Mouse (Mus musculus) lung, postnatal 10 days (tissue): ENCODE measurements around the gene Lenep.

Experiments used
- DNase-seq: peaks from one replicate; pipeline ENCODE4 v3.0.0; 2021

Lenep gene

DNA sequence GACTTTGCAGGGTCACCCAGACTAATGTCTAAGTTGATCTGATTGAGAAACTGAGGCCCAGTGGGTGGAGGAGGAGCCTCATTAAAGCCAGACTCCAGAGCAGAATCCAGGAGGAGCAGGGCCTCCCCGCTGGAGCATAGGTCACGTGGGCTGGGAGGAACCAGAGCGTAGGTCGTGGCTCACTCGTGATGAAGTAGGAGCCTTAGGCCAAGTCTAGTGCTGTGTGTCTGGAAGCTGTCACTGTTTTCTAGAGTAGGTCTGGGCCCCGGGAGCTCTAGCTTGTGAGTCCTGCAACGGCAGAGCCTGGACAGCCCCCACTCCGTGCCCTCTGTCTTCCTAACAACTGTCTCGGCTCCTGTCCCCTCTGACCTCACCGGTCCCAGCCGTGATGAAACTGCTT, 35.3 kb downstream of the Lenep start:
- DNase-seq: no peak

DNA sequence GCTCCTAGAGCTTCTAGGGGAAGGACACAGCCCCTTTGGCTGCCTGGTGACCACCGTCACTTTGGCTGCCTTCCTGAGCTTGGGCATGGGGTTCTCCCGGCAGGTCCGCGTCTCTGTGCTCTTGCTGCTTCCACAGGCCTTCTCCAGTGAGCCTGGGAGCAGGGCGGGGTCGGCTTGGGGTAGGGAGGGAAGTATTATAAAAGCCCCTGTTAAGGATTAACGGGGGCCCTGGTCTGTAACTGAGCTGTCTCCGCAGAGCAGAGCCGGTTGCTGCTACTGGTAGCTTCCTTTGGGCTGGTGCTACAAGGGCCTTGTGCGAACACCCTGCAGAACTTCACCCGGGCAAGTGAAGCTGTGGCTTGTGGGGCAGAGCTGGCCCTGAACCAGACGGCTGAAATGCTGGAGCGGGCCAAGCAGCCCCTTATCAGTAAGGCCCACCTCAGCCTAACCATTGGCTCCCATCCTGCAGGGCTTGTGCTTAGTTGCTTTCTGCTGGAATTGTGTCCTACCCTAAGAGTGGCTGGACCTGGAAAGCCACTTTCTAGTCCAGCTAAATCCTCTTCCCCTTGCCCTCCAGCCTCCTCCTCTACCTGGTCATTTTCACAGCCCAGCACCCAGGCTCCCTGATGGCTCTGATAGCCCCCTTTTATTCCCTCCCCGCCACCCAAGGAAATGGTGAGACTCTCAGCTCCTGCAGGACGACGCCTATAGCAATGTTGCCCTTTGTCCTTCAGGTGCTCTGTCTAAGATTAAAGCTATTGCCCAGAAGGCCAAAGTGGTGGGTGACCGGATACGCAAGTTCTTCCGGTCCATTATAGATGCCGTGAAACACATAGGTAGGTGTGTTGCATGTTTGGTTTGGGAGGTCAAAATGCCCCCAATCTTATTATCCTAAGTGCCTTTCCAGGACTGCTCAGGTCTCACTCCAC, 36.8 kb downstream of the Lenep start:
- no peak for DNase-seq

DNA sequence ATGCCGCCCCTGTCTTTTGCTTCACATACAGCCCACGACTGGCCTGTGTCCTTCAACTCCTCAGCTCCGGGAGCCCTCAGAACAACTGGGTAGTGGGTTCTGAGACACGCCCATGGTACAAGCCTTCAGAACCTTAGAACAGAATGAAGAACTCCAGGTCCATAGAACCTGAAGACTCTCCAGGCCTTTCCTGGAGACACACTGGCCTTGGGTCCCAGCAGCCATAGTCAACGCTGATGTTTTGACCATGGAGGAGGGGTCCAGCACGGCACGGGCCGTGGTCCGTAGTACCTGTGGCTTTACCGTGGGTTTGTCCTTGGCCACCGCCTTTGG, 37.5 kb downstream of the Lenep start, which contains the start of gene Dcst1:
Dcst1 (minus strand) TSS at position 101 of the 333 bp plus-strand sequence.
- no peak for DNase-seq

DNA sequence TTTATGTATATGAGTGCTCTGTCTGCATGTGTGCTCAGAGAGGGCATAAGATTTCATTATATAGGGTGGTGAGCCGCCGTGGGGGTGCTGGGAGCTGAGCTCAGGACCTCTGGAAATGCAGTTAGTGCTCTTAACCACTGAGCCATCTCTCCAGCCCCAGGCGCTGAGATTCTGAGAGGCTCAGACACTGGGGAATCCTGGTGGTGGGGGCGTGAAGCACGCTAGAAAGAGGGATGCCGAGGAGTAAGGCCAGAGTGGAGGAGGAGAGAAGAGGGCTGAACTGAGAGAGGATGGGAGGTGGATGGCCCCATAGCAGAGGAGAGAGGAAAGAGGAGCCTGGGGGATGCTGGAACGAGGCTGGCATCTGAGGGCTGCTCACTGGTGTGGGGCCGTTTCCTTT, 38.0 kb downstream of the Lenep start:
- DNase-seq: no peak

DNA sequence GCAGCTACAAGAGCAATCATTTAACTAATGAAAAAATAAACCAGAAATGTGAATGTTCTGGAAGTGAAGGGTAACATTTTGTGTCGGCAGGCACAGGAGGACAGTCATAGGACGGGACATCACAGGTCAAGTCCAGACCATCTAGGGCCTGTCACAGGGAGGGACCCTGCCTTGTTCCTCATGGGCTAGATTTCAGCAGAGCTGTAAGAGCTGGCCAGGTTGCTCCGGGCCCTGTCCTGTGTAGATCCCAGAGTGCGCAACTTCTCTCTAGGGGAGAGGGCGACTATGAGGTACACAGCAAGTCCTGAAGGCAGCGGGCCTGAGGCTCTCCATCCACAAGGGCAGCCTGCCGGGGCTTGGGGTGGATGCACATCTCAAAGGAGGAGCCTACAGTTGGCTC, 40.9 kb downstream of the Lenep start, which contains the start of gene Dcst2:
Dcst2 (plus strand) TSS at position 301 of the 400 bp plus-strand sequence.
- DNase-seq: no peak

DNA sequence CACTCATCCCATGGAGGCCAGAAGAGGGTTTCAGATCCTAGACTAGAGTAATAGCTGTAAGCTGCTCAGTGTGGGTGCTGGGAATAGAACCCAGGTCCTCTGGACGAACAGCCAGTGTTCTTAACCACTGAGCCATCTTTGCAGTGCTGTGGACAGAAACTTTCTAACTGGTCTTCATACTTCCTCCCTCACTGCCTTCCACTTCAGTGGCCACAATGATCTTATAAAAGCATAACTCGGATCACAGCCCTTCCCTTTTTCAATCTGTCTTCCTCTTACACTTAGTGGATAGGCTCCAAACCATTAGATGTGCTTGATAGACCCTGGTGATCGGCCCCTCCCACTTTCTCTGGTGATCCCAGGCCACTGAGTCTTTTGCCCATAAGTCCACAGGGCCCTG, 42.4 kb downstream of the Lenep start:
- DNase-seq: no peak

DNA sequence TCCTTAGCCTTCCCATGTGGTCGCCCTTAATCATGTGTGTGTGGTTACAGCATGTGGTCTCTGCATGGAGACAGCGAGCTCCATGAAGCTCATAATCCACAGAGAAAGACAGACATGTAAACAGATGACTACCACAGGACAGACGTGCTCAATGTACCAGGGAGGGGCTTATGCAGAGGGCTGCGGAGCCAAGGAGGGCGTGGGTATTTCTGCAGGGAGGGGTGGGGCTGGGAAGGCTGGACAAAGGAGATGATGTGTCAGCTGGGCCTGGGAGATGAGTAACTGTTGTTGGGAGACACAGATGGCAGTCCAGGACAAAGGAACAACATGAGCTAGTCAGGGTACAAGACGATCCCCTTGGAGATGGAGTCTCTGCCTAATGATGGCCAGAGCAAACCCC, 43.0 kb downstream of the Lenep start:
- DNase-seq: peak; percentile 30

DNA sequence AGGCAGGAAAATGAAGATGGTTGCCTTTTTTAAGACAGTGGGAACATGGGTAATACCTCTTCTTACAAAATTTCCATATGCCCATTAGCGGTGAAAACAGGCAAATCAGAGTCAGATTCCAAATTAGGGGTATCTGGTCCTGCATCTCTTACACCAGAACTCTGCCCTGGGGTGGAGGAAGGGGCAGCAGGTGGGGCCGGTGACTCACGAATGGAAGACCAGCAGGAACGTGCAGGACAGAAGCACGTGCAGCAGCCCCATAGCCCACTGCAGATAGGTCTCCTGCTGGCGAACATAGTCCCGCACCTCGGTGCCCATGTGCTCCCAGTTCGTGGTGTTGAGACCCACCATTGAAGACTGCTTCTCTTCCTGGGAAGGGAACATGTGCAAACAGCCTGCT, 46.6 kb downstream of the Lenep start:
- no peak for DNase-seq

DNA sequence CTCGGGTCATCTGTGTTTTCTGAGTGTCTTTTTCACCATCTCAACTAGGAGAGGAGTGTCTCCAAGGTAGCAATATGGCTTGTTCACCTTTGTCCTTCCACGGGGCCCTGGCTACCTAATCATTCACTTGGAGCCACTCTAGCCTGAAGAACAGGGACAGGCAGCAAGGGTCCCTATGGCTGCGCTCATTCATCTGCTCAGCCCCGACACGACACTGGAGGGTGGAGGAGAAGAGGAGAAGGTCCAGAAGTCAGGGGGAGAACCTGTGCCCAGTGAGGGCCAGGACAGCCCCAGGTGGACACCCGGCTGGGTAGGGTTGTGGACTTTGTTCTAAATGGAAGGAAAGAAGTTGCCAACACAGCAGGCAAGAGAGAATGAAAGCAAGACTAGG, 47.1 kb downstream of the Lenep start:
- DNase-seq: no peak

DNA sequence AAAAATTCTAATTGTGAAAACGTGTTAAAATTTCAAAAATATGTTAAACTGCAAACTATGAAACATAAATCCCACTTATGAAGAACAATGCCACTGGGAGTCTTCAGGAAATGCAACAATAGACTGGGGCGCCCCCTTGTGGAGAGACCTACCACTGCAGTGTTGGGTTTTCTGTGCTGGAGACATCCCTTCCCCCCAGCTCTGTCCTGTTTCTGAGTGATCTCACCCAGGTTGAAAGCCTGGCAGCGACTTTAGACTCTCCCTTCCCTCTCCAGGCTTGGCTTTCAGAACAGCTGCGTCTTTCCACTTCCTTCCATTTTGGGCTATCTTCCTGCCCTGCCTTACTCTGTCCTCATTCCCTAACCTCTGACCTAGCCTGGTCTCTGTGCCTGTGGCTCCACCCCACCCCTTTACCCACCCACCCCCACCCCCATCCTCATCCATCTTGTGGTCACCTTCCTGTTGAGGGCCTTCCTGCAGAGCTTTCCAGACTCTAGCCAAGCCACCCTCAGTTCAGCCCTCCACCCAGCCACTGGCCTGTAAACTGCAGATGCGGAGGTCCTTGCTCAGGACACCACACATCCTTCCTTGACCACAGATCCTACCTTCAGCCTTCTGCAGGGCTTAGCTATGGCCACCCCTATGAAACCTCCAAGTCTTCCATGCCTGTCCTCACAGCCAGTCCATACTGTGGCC, 47.6 kb downstream of the Lenep start:
- DNase-seq: peak; percentile 95

DNA sequence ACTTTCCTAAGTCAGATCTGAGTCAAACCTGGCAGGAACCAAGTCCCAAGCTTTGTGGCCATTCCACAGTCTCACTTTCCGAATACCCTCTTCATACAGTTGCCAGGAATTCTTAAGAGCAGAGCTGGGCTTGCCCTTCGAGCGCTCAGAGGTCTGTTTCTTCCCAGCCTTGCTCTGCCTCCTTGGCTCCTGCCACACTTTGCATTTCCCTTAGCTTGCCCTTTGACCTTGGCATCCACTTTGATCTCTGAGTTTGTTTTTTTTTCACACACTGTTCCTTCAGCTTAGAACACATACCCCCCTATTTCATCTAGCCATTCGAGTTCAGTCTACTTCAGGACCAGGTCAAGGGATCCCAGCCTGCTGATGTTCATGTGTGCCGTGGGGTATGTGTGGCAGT, 51.3 kb downstream of the Lenep start:
- no peak for DNase-seq
